ENCODE assay signal across 25 mouse cellular contexts in the genomic region with DNA sequence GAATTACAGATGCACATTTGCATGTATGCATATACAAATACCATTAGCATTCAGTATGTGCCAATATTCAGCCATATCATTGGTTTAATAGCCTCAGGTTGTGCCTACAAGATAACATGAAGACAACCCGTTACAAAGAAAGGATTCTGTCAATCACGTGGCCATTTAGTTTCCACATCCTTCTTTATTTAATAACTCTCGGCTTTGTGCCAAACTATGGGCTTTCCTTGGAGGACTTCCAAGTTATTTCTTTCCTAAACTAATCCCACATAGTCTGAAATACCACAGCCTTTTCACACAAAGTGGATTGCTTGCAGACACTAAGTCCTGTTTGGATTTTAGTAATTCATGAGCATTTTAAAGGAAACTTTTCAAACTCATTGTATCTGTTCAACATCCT.
DNase-seq lines count a peak whose midpoint lies in the region; ATAC-seq and TF ChIP-seq lines count a peak whose summit lies in the region.
"Had no signal": no experiment of that assay in that cellular context is flagged by ENCODE, and none has a peak within 500 bp of the region (broad histone marks: within the 10 kb centered on the region; RNA-seq: fewer than 3 reads in every experiment).

No protein-coding gene starts in this region.

- no peak overlapping the region for H3K27ac ChIP-seq in hindbrain, embryonic 14.5 days
- H3K27ac ChIP-seq in hindbrain, embryonic 16.5 days (ENCODE audit: low read depth, low read length), result no peak overlapping the region
- H3K27ac ChIP-seq in lung, embryonic 14.5 days (ENCODE audit: low read depth), result no peak overlapping the region
- H3K27ac ChIP-seq in limb, embryonic 14.5 days (replicated peaks; ENCODE audit: low read depth, low read length), result no peak overlapping the region
- H3K27ac ChIP-seq: embryonic facial prominence, embryonic 12.5 days; hindbrain, embryonic 13.5 days; intestine, embryonic 15.5 days; liver, embryonic 12.5 days; lung, embryonic 15.5 days; midbrain, embryonic 15.5 days had no signal

- no peak for ATAC-seq in hindbrain, embryonic 14.5 days (ENCODE audit: low FRiP score)
- no peak for ATAC-seq in hindbrain, embryonic 16.5 days
- ATAC-seq in lung, embryonic 14.5 days (ENCODE audit: insufficient read depth), result peak; percentile 35; the same call in 1 of the 2 replicates
- no peak for ATAC-seq in limb, embryonic 14.5 days (ENCODE audit: low FRiP score, low read depth)
- ATAC-seq: activated CD4-positive, CD25-positive, alpha-beta regulatory T cell, adult 4 months; intestine, embryonic 15.5 days; liver, embryonic 12.5 days; midbrain, embryonic 15.5 days had no signal

- no peaks in the 10 kb centered on the region for H3K4me1 ChIP-seq in hindbrain, embryonic 14.5 days (replicated peaks; ENCODE audit: control insufficient read depth, insufficient read depth, low read length)
- no peaks in the 10 kb centered on the region for H3K4me1 ChIP-seq in hindbrain, embryonic 16.5 days (ENCODE audit: control insufficient read depth, insufficient read depth, low read depth, low read length)
- H3K4me1 ChIP-seq in lung, embryonic 14.5 days (ENCODE audit: insufficient read depth), result no peaks in the 10 kb centered on the region
- H3K4me1 ChIP-seq in limb, embryonic 14.5 days (ENCODE audit: control insufficient read depth, insufficient read depth, low read length), result no peaks in the 10 kb centered on the region
- H3K4me1 ChIP-seq: embryonic facial prominence, embryonic 12.5 days; hindbrain, embryonic 13.5 days; intestine, embryonic 15.5 days; liver, embryonic 12.5 days; lung, embryonic 15.5 days; midbrain, embryonic 15.5 days had no signal

- no peaks in the 10 kb centered on the region for H3K36me3 ChIP-seq in hindbrain, embryonic 14.5 days (replicated peaks; ENCODE audit: control insufficient read depth, insufficient read depth)
- H3K36me3 ChIP-seq in hindbrain, embryonic 16.5 days (ENCODE audit: control insufficient read depth, insufficient read depth, low read length), result no peaks in the 10 kb centered on the region
- no peaks in the 10 kb centered on the region for H3K36me3 ChIP-seq in lung, embryonic 14.5 days (ENCODE audit: insufficient read depth)
- no peaks in the 10 kb centered on the region for H3K36me3 ChIP-seq in limb, embryonic 14.5 days (ENCODE audit: control insufficient read depth, insufficient read depth, low read length)
- H3K36me3 ChIP-seq: embryonic facial prominence, embryonic 12.5 days; G1E; hindbrain, embryonic 13.5 days; intestine, embryonic 15.5 days; liver, embryonic 12.5 days; lung, embryonic 15.5 days; midbrain, embryonic 15.5 days had no signal

- no peak for TF ChIP-seq POLR2A in limb, embryonic 14.5 days (IDR thresholded peaks at IDR 0.05; ENCODE audit: borderline replicate concordance, extremely low read depth, insufficient read depth, insufficient read length)

- no peak overlapping the region for H3K4me3 ChIP-seq in hindbrain, embryonic 14.5 days (replicated peaks; ENCODE audit: low read length)
- H3K4me3 ChIP-seq in hindbrain, embryonic 16.5 days (ENCODE audit: low read length), result no peak overlapping the region
- no peak overlapping the region for H3K4me3 ChIP-seq in lung, embryonic 14.5 days (ENCODE audit: low read depth, low read length)
- H3K4me3 ChIP-seq in limb, embryonic 14.5 days (replicated peaks; ENCODE audit: low read length), result no peak overlapping the region
- H3K4me3 ChIP-seq: embryonic facial prominence, embryonic 12.5 days; erythroblast, embryonic 14.5 days; hindbrain, embryonic 13.5 days; intestine, embryonic 15.5 days; liver, embryonic 12.5 days; lung, embryonic 15.5 days; midbrain, embryonic 15.5 days; myocyte had no signal

- 44% methylated on average over 3 of the region's 3 CpGs for WGBS in hindbrain, embryonic 14.5 days
- 53% methylated on average over 3 of the region's 3 CpGs for WGBS in hindbrain, embryonic 16.5 days
- 38% methylated on average over 3 of the region's 3 CpGs for WGBS in lung, embryonic 14.5 days
- WGBS in limb, embryonic 14.5 days, result 51% methylated on average over 3 of the region's 3 CpGs

- no peak overlapping the region for H3K9ac ChIP-seq in hindbrain, embryonic 14.5 days
- H3K9ac ChIP-seq in hindbrain, embryonic 16.5 days (ENCODE audit: low read depth, low read length), result no peak overlapping the region
- no peak overlapping the region for H3K9ac ChIP-seq in lung, embryonic 14.5 days
- no peak overlapping the region for H3K9ac ChIP-seq in limb, embryonic 14.5 days (ENCODE audit: low read depth, low read length, severe bottlenecking)
- H3K9ac ChIP-seq: embryonic facial prominence, embryonic 12.5 days; hindbrain, embryonic 13.5 days; intestine, embryonic 15.5 days; liver, embryonic 12.5 days; lung, embryonic 15.5 days; midbrain, embryonic 15.5 days had no signal

- H3K4me2 ChIP-seq in hindbrain, embryonic 14.5 days (replicated peaks), result no peak overlapping the region
- H3K4me2 ChIP-seq in hindbrain, embryonic 16.5 days (ENCODE audit: low read length), result no peak overlapping the region
- H3K4me2 ChIP-seq in lung, embryonic 14.5 days, result no peak overlapping the region
- H3K4me2 ChIP-seq in limb, embryonic 14.5 days (replicated peaks; ENCODE audit: low read depth, low read length, severe bottlenecking), result no peak overlapping the region
- H3K4me2 ChIP-seq: embryonic facial prominence, embryonic 12.5 days; hindbrain, embryonic 13.5 days; intestine, embryonic 15.5 days; liver, embryonic 12.5 days; lung, embryonic 15.5 days; midbrain, embryonic 15.5 days had no signal

- H3K9me3 ChIP-seq in hindbrain, embryonic 14.5 days (ENCODE audit: control insufficient read depth, low read length), result no peaks in the 10 kb centered on the region
- H3K9me3 ChIP-seq in hindbrain, embryonic 16.5 days (ENCODE audit: control insufficient read depth, low read length), result no peaks in the 10 kb centered on the region
- no peaks in the 10 kb centered on the region for H3K9me3 ChIP-seq in lung, embryonic 14.5 days (ENCODE audit: low read depth, low read length)
- no peaks in the 10 kb centered on the region for H3K9me3 ChIP-seq in limb, embryonic 14.5 days (ENCODE audit: control insufficient read depth, low read length)
- H3K9me3 ChIP-seq: embryonic facial prominence, embryonic 12.5 days; G1E; hindbrain, embryonic 13.5 days; intestine, embryonic 15.5 days; liver, embryonic 12.5 days; lung, embryonic 15.5 days; midbrain, embryonic 15.5 days had no signal

- no peaks in the 10 kb centered on the region for H3K27me3 ChIP-seq in hindbrain, embryonic 14.5 days (ENCODE audit: control insufficient read depth, insufficient read depth, low read length)
- H3K27me3 ChIP-seq in hindbrain, embryonic 16.5 days (replicated peaks; ENCODE audit: control insufficient read depth, insufficient read depth, low read length), result no peaks in the 10 kb centered on the region
- no peaks in the 10 kb centered on the region for H3K27me3 ChIP-seq in lung, embryonic 14.5 days (ENCODE audit: insufficient read depth, low read length)
- no peaks in the 10 kb centered on the region for H3K27me3 ChIP-seq in limb, embryonic 14.5 days (ENCODE audit: control insufficient read depth, insufficient read depth, low read length)
- H3K27me3 ChIP-seq: CH12.LX; embryonic facial prominence, embryonic 12.5 days; hindbrain, embryonic 13.5 days; intestine, embryonic 15.5 days; liver, embryonic 12.5 days; lung, embryonic 15.5 days; midbrain, embryonic 15.5 days had no signal

- TF ChIP-seq CTCF in lung, embryonic 14.5 days (IDR thresholded peaks at IDR 0.05; ENCODE audit: low read depth), result no peak

- DNase-seq in hindbrain, embryonic 14.5 days (ENCODE audit: low spot score), result peak; percentile 34
- DNase-seq in lung, embryonic 14.5 days, result peak; percentile 77
- DNase-seq in lung, adult 18-20 months, result no peak
- peak; percentile 6 for DNase-seq in retina, postnatal 1 day
- no peak for DNase-seq in retina, embryonic 14.5 days (ENCODE audit: low spot score)
- DNase-seq in limb, embryonic 14.5 days (ENCODE audit: low spot score), result peak; percentile 66
- DNase-seq: adrenal gland, adult 8-10 months; B cell, adult 2 months; cerebellum, adult 18-20 months; cerebellum, postnatal 14 days; kidney, adult 8-10 months; thymus, adult 2 months; thymus, postnatal 4 days had no signal

Comparison
In these comparisons a context has a peak if more than half of its experiments do, and no peak if none do; other contexts are left out.
1. DNase-seq: peak in hindbrain, embryonic 14.5 days (single experiment), lung, embryonic 14.5 days (single experiment), retina, postnatal 1 day (single experiment) and limb, embryonic 14.5 days (single experiment); none in lung, adult 18-20 months (0 of 2) and retina, embryonic 14.5 days (single experiment).